Mouse (Mus musculus) layer of hippocampus, postnatal 25 days (tissue): ENCODE data around the gene Gm17654. TPM values are rescaled to one million over a fixed set of nuclear protein-coding genes. Genes with fewer than 3 reads are reported as not detected.
"Not testable (repeated sequence)": the region's sequence is repeated elsewhere in the genome, so short reads cannot be mapped to it uniquely, and the experiment has no call there.

Experiments
- DNase-seq, 2 experiments: peaks; one replicate each; pipeline ENCODE4 v3.0.0; 2022; ENCODE audit warnings: mixed read lengths in 2 of 2, low spot score in 1 of 2; ENCODE audit errors: extremely low spot score in 1 of 2
- total RNA-seq, 2 experiments: library from RNA; stranded (reverse); gene quantifications; 2 replicates each; pipeline ENCODE4 v1.2.3; 2021

Gm17654 gene
- total RNA-seq: not detected

DNA sequence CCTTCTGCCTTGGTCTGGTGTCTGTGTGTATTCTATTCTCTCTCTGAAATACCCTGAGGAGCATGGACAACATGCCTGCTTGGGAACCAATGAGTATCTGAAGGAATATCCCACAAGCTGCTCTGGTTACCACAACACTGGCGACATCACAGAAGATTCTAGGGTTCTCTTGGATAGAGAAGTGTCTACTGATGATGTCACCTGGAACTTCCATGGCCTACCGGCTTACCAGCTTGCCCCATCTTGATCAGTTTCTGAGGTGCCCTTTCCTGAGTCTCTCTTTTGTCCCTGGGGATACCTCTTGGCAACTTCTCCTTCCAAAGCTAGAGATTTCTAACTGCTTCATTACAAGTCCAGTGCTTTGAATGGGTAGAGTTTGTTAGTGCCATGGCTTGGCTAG is at the start of gene Gm17654:
Gene Gm17654, minus strand, starts transcription at position 101 of the 400 bp plus-strand sequence.
- not testable (repeated sequence) for DNase-seq

GRCm38 (mm10) chr14:43607913-43608312 is 29.0 kb upstream of the Gm17654 start, which contains the start of gene Gm10375:
Gene Gm10375 (minus strand): TSS chr14:43608013.
- DNase-seq: not testable (repeated sequence)

DNA sequence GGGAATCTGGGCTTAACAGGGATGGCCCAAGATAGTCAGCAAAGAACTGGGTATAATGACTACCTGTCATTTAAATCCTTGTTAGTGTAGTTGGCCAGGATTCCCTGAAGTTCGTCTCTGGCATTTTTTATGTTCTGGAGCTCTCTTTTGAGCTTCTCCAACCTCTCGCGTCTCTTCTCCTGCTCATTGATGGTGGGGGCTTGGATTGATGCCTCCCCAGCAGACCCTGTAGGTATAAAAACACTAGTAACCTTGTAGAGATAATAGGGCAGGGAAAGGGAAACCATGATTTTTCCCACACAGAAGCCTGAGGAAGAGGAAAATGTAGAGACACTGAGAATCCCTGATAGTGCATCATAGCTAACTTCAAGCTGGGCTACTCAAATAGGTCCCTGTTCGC is 977 bp downstream of the Gm17654 start:
- not testable (repeated sequence) for DNase-seq

DNA sequence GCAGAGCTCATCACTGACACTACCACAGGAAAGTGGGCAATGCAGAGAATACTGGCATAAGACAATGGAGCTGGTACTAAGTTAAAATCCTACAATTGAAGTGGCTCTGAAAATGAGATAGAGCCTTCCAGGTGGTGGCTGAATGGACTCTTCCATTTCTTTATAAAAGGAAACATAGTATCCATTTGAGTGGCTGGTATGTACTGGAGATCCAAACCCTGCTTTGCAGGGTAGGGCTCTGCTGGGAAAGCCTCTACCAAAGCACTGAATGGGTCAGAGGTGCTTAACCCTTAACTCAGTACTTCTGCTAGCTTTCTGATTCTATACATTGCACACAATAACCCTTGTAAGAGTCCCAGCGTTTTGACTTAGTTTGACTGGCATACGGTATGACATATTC is 26.7 kb downstream of the Gm17654 start:
- DNase-seq: not testable (repeated sequence)

DNA sequence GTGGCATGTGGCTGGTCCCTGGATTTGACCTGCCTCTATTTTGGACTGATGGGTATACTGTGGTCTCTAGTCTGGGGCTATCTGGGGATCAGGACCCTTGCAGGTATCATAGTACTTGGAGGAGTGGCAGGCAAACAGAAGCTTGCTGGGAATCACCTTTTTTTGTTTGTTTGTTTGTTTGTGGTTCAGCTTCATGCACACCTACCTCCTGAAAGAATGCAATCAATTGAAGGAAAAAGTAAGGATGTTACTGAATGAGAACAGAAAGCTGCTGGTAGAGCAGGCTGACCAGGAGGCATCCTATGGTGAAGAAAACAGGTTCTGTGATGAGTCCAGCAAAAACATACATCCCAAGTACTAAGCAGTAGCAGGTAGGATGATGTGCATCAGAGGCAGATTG is 32.7 kb downstream of the Gm17654 start:
- not testable (repeated sequence) for DNase-seq

DNA sequence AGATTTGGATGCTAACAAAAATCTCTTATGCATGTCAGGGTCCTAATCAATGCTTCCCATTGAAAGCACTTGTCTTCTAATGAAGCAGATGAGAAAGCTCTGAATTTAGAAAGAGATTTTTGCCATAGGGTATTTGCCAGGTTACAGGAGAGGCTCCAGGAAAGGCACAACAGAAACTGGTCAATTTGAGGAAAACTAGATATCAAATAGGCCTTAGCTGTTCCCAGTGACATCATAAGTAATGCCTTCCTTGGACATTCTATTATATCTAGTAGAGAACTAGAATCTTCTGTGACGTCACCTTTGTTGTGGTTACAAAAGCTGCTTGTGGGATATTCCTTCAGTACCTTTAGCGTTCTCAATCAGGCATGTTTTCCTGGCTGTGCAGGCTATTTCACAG is 35.7 kb downstream of the Gm17654 start, which contains the start of gene Gm5799:
Gene Gm5799, plus strand, starts transcription at position 301 of the 400 bp plus-strand sequence.
- DNase-seq: not testable (repeated sequence)

DNA sequence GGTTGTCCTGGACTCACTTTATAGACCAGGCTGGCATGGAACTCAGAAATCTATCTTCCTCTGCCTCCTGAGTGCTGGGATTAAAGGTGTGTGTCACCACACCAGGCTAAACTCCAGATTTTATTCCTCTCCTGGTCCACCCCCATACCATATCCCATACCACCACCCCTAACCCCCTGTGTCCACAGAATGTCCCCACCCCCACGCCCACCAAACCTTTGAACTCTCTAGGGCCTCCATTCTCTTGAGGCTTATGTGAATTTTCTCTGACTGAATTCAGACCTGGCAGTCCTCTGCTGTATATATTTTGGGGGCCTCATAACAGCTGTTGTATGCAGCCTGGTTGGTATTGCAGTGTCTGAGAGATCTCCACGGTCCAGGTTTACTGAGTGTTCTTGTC is 40.8 kb downstream of the Gm17654 start:
- not testable (repeated sequence) for DNase-seq

DNA sequence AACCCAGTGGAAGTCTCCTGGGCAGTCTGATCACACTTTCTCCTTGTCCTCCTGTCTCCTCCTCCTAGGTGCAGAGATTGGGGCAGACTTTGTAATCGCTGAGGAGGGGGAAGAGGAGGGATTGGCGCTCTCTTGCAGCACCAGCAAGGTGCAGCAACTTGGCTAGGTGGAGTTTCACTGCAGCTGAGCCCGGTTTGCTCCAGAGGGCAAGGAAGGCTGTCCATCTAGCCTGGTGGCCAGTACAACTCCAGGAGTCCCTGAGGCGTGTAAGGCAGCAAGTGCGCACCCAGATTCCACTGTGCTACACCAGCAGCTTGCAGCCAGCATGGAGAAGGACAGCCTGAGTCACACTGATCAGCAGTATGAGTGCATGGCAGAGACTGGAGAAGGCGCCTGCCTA is 46.6 kb downstream of the Gm17654 start:
- DNase-seq: not testable (repeated sequence)

DNA sequence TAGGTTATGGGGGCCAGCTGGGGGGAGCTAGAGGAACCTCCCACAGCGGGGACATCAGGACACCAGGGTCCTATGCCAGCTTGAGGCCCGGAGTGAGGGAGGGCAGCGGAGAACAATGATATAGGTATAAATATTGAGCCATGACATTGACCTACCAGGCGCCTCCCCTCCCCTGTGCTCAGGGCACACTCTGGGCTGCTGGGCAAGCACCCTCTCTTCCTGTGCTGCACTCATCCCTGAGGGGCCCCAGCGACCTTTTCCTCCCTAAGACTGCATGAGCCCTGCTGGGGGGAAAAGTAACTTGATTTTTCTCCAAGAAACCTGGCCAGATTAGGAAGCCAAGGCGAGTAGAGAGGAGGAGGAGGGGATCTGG is 46.9 kb downstream of the Gm17654 start:
- not testable (repeated sequence) for DNase-seq

GRCm38 (mm10) chr14:43531052-43532010 is 47.6 kb downstream of the Gm17654 start:
- DNase-seq: not testable (repeated sequence)

Other genes with a start within 250 kb of the Gm17654 start
- gene 1700001F09Rik, start 231.3 kb downstream of the Gm17654 start, total RNA-seq: 1 to 10 TPM in 1 of 2 experiments, not detected in 1; 1.3 TPM
- gene Gm8138, start 162.8 kb downstream of the Gm17654 start, total RNA-seq: not detected
- gene Gm5799, start 35.6 kb downstream of the Gm17654 start, total RNA-seq: not detected
- gene Gm10375, start 28.9 kb upstream of the Gm17654 start, total RNA-seq: not detected
- gene Gm8165, start 98.1 kb upstream of the Gm17654 start, total RNA-seq: not detected
- gene Gm7324, start 118.7 kb upstream of the Gm17654 start, total RNA-seq: 1 to 10 TPM; 2.0 to 2.3 TPM
- not detected for gene Gm16506, start 148.3 kb upstream of the Gm17654 start, total RNA-seq
- gene Gm6526, start 168.7 kb upstream of the Gm17654 start, total RNA-seq: not detected
- not detected for gene Gm8180, start 205.6 kb upstream of the Gm17654 start, total RNA-seq